Mouse (Mus musculus) limb, embryonic 12.5 days (tissue): Measurements from ENCODE around the gene Fam180a. TPM values are rescaled to one million over a fixed set of nuclear protein-coding genes. Genes with fewer than 3 reads are reported as not detected.

Experiments
- ATAC-seq: fragments of 200-750 bp; cut with Nextera tagmentation; 2 replicates; pipeline ENCODE4 v1.8.0; 2017; ENCODE audit warnings: low read depth, moderate TSS enrichment; ENCODE audit not compliant: insufficient number of reproducible peaks, insufficient read depth, low FRiP score, low TSS enrichment
- H3K27ac ChIP-seq: fragments of 300-500 bp; sonication (generic); 2 replicates; pipeline ENCODE4 v1.5.1; 2016; ENCODE audit warnings: mild to moderate bottlenecking, moderate library complexity
- H3K27me3 ChIP-seq: fragments of 300-500 bp; sonication (generic); 2 replicates; pipeline ENCODE4 v1.6.1; 2016; ENCODE audit warnings: mild to moderate bottlenecking, moderate library complexity
- H3K36me3 ChIP-seq: fragments of 300-500 bp; sonication (generic); 2 replicates; pipeline ENCODE4 v1.6.1; 2016; ENCODE audit warnings: mild to moderate bottlenecking, moderate library complexity
- H3K4me1 ChIP-seq: fragments of 300-500 bp; sonication (generic); replicated peaks from 2 replicates; pipeline ENCODE4 v1.6.1; 2016
- H3K4me2 ChIP-seq: fragments of 300-500 bp; sonication (generic); 2 replicates; pipeline ENCODE4 v1.6.1; 2016; ENCODE audit warnings: mild to moderate bottlenecking, moderate library complexity
- H3K4me3 ChIP-seq: fragments of 300-500 bp; sonication (generic); replicated peaks from 2 replicates; pipeline ENCODE4 v1.5.1; 2016; ENCODE audit warnings: mild to moderate bottlenecking
- H3K9ac ChIP-seq: fragments of 300-500 bp; sonication (generic); replicated peaks from 2 replicates; pipeline ENCODE4 v1.6.1; 2016; ENCODE audit warnings: mild to moderate bottlenecking, moderate library complexity
- H3K9me3 ChIP-seq: fragments of 300-500 bp; sonication (generic); 2 replicates; pipeline ENCODE4 v1.6.1; 2016; ENCODE audit warnings: mild to moderate bottlenecking, moderate library complexity
- WGBS: fragments of 180-500 bp; shearing (Covaris S2); methylation state at CpG from one replicate; pipeline ENCODE4 v1.1.7; 2016; 5-methylcytosine and 5-hydroxymethylcytosine counted together
- polyA plus RNA-seq: library from polyadenylated mRNA; unstranded; fragments of >200 nt; fragmentation: Nextera tagmentation; extraction: Ambion mirVana; gene quantifications from 2 replicates; pipeline ENCODE4 v1.2.1, GENCODE M21; 2016

The Fam180a gene
- polyA plus RNA-seq, 1 experiment from 2014 or later: not detected

DNA sequence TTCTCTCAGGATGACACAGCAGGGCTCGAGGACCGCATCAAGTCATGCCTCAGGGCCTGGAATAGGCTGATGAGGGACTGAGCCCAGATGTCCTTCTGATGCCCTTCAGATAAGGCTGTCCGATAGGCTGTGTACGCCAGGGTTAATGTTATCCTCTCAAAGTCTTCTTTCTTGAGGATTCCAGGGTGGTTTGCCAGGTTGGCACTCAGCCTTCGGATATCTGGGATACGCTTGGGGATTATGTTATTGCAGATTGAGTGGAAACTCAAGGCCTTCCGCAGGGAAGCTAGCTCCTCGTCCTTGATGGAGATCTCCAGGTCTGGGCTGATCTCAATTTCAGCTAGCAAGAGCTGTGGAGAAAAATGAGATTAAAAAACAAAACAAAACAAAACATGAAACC lies 12.4 kb downstream of the Fam180a start:
- Histone ChIP-seq H3K9ac (no peak overlapping the region), H3K27ac (no peak overlapping the region), H3K9me3 (no peaks in the 10 kb centered on the region), H3K4me3 (no peak overlapping the region), H3K36me3 (no peaks in the 10 kb centered on the region), H3K27me3 (no peaks in the 10 kb centered on the region), H3K4me2 (no peak overlapping the region), H3K4me1 (no peaks in the 10 kb centered on the region)
- no peak for ATAC-seq
- WGBS: 92% methylated on average over 8 of the region's 8 CpGs

- Histone ChIP-seq H3K27ac (no peak overlapping the region), H3K9ac (no peak overlapping the region), H3K4me2 (no peak overlapping the region), H3K27me3 (no peaks in the 10 kb centered on the region), H3K4me3 (no peak overlapping the region), H3K4me1 (no peaks in the 10 kb centered on the region), H3K9me3 (no peaks in the 10 kb centered on the region), H3K36me3 (no peaks in the 10 kb centered on the region)
- 75% methylated on average over 7 of the region's 7 CpGs for WGBS
- no peak for ATAC-seq
These were observed 16.5 kb downstream of the Fam180a start for GRCm38 (mm10) chr6:35309406-35309805.

DNA sequence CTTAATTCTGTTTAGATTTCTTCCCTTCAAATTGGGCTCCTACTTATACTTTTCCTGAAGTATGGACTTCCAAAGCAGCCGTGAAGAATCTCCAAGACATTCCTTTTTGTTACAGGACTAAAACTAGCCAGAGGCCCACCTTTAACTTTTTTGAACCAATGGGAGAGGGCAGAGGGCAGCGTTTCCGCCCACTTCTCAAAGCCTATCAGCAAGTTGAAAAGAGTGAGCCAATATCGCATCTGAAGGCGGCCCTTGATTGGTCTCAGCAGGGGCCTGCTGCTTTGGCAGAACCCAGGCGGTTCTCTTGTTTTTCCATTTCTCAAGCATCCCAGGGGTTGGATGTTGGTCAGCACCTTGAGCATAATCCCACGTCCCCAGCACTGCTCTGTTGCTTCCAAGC lies 17.9 kb downstream of the Fam180a start, which contains the start of gene Slc13a4:
Gene Slc13a4 (minus strand): TSS at position 95 of the 400 bp plus-strand sequence.
- Histone ChIP-seq H3K36me3 (no peaks in the 10 kb centered on the region), H3K9ac (no peak within 1 kb of the TSS), H3K4me3 (no peak within 1 kb of the TSS), H3K27me3 (no peaks in the 10 kb centered on the region), H3K4me1 (no peaks in the 10 kb centered on the region), H3K27ac (no peak within 1 kb of the TSS), H3K4me2 (no peak within 1 kb of the TSS), H3K9me3 (no peaks in the 10 kb centered on the region)
- 28% methylated on average over 7 of the region's 7 CpGs for WGBS
- ATAC-seq: no peak

DNA sequence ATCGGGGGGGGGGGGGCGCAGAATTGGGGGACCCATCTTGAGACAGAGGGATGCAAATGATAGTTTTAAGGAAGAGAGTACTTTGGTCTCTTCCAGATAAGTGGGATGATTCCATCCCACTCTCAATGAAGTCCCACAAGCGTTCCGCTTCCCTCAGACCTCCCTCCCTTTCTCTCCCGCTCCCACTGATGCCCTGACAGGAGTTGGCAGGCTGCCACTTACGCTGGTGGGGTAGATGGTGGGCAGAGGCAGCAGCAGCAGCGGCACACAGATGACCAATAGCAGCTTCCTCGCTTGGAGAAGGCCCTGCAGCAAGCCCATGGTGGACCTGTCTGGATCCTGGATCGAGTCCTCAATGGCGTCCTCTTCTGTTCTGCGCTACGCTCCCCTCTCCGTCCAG lies 18.8 kb downstream of the Fam180a start:
- ATAC-seq: no peak
- Histone ChIP-seq H3K27me3 (no peaks in the 10 kb centered on the region), H3K4me3 (no peak overlapping the region), H3K9ac (no peak overlapping the region), H3K4me1 (no peaks in the 10 kb centered on the region), H3K36me3 (no peaks in the 10 kb centered on the region), H3K9me3 (no peaks in the 10 kb centered on the region), H3K4me2 (no peak overlapping the region), H3K27ac (no peak overlapping the region)
- 80% methylated on average over 13 of the region's 13 CpGs for WGBS

DNA sequence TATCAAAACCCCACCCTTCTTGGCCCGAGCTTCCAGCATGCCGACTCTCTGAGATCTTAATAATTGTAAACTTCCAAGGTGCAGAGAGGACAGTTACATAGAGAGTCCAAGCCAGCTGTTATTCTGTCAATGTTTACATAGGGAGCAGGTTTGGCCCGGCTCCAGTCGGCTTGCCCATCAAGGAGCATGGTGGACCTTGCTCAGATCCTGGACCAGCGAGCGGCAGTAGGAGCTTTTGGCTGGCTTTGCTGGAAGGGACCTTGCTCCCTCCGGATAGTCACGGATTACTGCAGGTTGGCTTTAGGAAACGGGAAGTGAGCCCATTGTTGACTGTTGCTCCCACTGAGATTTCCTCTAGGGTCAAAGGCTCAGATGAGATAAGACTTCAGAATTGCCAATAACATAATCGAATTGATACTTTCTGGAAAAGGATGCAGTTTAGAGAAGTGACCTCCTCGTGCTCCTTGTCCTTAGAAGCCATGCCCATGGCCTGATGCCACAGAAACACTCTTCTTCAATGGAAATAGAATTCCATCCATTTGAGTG lies 22.5 kb downstream of the Fam180a start:
- Histone ChIP-seq H3K4me3 (no peak overlapping the region), H3K9ac (no peak overlapping the region), H3K9me3 (no peaks in the 10 kb centered on the region), H3K4me1 (peaks cover 4% of the 10 kb centered on the region; the same call in 1 of the 2 replicates), H3K36me3 (no peaks in the 10 kb centered on the region), H3K27me3 (no peaks in the 10 kb centered on the region), H3K4me2 (no peak overlapping the region), H3K27ac (no peak overlapping the region)
- ATAC-seq: no peak
- WGBS: 91% methylated on average over 11 of the region's 11 CpGs

- H3K9ac ChIP-seq: no peak overlapping the region
- H3K9me3 ChIP-seq: no peaks in the 10 kb centered on the region
- no peaks in the 10 kb centered on the region for H3K27me3 ChIP-seq
- peaks cover 4% of the 10 kb centered on the region; the same call in 1 of the 2 replicates for H3K4me1 ChIP-seq
- WGBS: 91% methylated on average over 7 of the region's 7 CpGs
- H3K4me3 ChIP-seq: no peak overlapping the region
- ATAC-seq: no peak
- H3K36me3 ChIP-seq: no peaks in the 10 kb centered on the region
- no peak overlapping the region for H3K27ac ChIP-seq
- H3K4me2 ChIP-seq: no peak overlapping the region
These were observed 23.4 kb downstream of the Fam180a start for GRCm38 (mm10) chr6:35302581-35302980.

- Histone ChIP-seq H3K27ac (no peak overlapping the region), H3K27me3 (no peaks in the 10 kb centered on the region), H3K4me3 (no peak overlapping the region), H3K4me1 (peaks cover 4% of the 10 kb centered on the region; the same call in 1 of the 2 replicates), H3K4me2 (no peak overlapping the region), H3K9me3 (no peaks in the 10 kb centered on the region), H3K9ac (no peak overlapping the region), H3K36me3 (no peaks in the 10 kb centered on the region)
- ATAC-seq: no peak
- WGBS: 79% methylated on average over 6 of the region's 6 CpGs
These were observed 27.6 kb downstream of the Fam180a start for GRCm38 (mm10) chr6:35298323-35298722.

DNA sequence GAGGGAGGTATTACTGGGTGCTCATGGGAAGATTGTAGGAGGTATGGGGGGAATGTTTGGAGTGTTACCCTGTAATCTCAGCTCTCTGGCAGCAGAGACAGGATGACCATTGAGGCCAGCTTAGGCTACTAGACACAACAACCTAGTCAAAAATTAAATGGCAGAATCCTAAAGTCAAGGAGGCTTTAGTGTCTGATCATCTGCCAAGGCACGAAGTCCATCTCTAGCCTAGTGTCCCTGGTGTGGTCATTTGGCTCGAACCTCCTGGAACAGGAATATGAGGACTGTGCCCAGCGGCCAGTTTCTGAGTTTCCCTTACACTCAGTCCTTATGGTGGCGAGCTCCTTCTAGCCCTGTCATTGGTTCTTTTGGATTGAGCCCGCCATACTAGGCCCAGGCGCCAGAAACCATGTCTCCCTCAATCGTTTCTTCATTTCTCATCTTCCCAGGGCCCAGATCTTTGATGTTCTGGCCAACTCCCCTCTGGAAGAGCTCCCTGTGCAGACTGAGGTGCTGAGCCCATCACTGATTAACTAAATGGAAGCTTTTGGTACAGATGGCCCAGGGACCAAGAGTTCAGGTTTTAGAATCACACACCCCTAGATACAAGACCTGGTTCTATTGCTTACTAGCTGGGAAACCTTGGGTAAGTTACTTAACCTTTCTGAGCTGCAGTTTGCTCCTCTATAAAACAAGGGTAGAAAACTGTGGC lies 28.3 kb downstream of the Fam180a start:
- ATAC-seq: no peak
- no peak overlapping the region for H3K9ac ChIP-seq
- no peaks in the 10 kb centered on the region for H3K9me3 ChIP-seq
- H3K4me2 ChIP-seq: no peak overlapping the region
- H3K36me3 ChIP-seq: no peaks in the 10 kb centered on the region
- H3K4me1 ChIP-seq: peaks cover 4% of the 10 kb centered on the region; the same call in 1 of the 2 replicates
- no peak overlapping the region for H3K4me3 ChIP-seq
- WGBS: 91% methylated on average over 7 of the region's 7 CpGs
- H3K27me3 ChIP-seq: no peaks in the 10 kb centered on the region
- H3K27ac ChIP-seq: no peak overlapping the region

DNA sequence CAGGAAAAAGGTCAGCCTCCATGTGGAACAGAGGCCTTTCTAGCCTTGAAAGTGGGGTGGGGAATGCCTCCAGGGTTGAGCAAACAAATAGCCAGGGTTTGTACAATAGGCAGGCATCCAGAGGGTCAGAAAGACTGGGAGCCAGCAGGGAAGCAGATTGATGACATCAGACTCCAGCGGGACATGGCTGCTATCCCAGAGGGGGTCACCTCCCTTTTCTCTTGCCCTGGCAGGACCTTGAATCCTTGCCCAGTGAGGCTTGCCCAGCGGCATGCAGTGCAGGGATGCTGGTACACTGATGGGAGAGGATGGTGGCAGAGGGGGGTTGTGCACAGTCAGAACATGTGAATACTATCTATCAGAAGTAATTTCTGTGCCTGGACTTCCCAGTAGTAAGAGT lies 28.9 kb downstream of the Fam180a start:
- 89% methylated on average over 2 of the region's 2 CpGs for WGBS
- H3K9me3 ChIP-seq: no peaks in the 10 kb centered on the region
- no peaks in the 10 kb centered on the region for H3K27me3 ChIP-seq
- no peak overlapping the region for H3K4me3 ChIP-seq
- H3K36me3 ChIP-seq: no peaks in the 10 kb centered on the region
- no peak overlapping the region for H3K4me2 ChIP-seq
- no peak overlapping the region for H3K9ac ChIP-seq
- no peak for ATAC-seq
- H3K4me1 ChIP-seq: peaks cover 4% of the 10 kb centered on the region; the same call in 1 of the 2 replicates
- H3K27ac ChIP-seq: no peak overlapping the region

DNA sequence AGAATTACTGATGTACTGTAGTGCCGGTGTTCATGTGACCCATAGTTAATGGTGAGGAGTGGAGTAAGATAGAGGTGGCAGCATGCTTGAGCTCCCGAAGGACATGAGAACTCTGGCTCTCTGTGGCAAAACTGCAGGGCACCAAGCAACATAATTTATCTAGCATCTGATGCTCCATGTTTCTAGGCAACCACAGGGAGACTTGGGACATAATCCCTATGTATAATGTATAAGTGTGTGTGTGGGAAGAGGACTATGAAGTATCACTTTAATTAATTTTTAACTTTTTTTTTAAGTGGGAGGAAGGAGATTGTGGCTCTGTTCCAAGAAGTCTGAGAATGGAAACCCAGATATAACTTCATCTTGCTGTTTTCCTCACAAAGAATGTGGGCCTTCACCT lies 31.0 kb downstream of the Fam180a start:
- Histone ChIP-seq H3K27ac (no peak overlapping the region), H3K4me2 (no peak overlapping the region), H3K36me3 (no peaks in the 10 kb centered on the region), H3K9me3 (no peaks in the 10 kb centered on the region), H3K9ac (no peak overlapping the region), H3K4me3 (no peak overlapping the region), H3K4me1 (peaks cover 9% of the 10 kb centered on the region), H3K27me3 (no peaks in the 10 kb centered on the region)
- 95% methylated on average over 2 of the region's 2 CpGs for WGBS
- ATAC-seq: no peak

GRCm38 (mm10) chr6:35289676-35290075 lies 36.3 kb downstream of the Fam180a start:
- no peak overlapping the region for H3K27ac ChIP-seq
- no peaks in the 10 kb centered on the region for H3K9me3 ChIP-seq
- no peak overlapping the region for H3K4me2 ChIP-seq
- no peak for ATAC-seq
- WGBS: 80% methylated on average over 8 of the region's 8 CpGs
- H3K9ac ChIP-seq: no peak overlapping the region
- no peaks in the 10 kb centered on the region for H3K27me3 ChIP-seq
- H3K4me1 ChIP-seq: peaks cover 30% of the 10 kb centered on the region
- H3K36me3 ChIP-seq: no peaks in the 10 kb centered on the region
- H3K4me3 ChIP-seq: no peak overlapping the region

GRCm38 (mm10) chr6:35288920-35289319 lies 37.0 kb downstream of the Fam180a start:
- WGBS: 57% methylated on average over 7 of the region's 7 CpGs
- H3K4me1 ChIP-seq: peaks cover 30% of the 10 kb centered on the region
- H3K9ac ChIP-seq: no peak overlapping the region
- ATAC-seq: no peak
- H3K9me3 ChIP-seq: no peaks in the 10 kb centered on the region
- H3K36me3 ChIP-seq: no peaks in the 10 kb centered on the region
- H3K27ac ChIP-seq: peak overlapping the region; percentile 30; the same call in 1 of the 2 replicates
- no peak overlapping the region for H3K4me3 ChIP-seq
- H3K27me3 ChIP-seq: no peaks in the 10 kb centered on the region
- H3K4me2 ChIP-seq: no peak overlapping the region
